Mouse (Mus musculus): ENCODE results near the gene Apbb1ip.

Gene Apbb1ip

DNA sequence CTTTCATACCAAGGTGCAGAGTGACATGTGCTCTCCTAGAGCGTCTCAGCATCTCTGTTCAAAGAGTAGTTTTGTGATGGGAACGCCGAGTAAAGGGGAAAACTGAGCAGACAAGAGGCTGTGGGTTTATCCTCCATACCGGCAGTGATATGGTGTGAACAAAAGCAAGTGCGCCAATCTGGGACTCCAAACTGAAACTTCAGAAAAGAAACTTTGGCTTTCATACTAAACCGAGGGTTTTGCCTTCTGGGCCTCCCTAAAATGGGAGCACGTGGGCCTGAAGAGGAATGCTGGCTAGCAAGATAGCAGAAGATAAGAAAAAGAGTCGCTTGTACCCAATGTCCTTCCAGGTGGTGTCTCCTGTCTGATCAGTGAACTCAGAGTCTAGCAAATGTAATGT is 1.3 kb downstream of the Apbb1ip start:
- in situ Hi-C loops (cut with MseI, MboI), result no loop called here

DNA sequence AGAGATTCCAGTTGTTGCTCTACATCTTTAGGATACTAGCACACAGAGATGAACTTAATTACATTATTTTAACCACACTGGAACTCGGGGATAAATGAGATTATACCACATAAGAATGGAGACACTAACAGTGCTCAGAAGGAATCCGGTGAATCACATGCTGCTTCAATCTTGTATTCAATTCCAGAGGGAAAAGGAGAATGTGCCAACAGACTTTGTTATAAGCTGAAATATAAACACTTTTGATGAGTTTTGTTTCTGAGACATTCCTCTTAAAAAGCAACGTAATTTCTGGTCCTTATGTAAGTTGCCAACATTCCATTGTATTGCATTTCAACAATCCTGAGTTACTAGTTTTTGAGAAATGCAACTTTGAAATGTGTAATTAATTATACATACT is 1.8 kb downstream of the Apbb1ip start:
- in situ Hi-C loops (cut with MseI, MboI), result no loop called here

DNA sequence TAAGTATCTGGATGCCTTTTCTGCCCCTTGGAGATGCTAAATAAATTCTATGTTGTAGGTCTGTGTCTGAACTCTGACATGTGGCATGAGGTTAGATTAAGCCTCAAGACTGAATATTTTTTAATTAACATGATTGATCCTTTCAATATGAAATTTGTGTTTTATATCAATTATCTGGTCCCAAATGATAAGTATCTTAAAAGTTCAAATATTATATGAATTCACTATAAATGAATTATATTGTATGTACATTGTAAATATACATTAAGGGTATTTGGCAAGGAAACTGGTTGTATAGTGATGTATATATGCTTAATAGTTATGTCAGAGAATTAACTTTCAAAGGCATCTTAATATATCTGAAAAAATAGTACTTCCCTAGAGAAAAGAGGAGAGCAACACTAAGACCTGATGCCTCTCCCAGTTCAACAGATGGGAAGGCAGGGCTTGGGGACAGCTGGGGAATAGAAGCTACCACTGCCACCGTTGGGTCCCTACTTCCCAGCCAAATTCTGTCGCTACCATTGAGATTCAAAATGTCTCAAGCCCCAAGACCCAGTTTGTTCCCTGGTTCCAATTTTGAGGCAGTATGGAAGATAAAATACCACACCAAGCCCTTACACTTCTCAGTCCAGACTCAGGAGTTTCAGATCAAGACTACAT is 2.8 kb downstream of the Apbb1ip start:
- in situ Hi-C loops (cut with MseI, MboI), result no loop called here

DNA sequence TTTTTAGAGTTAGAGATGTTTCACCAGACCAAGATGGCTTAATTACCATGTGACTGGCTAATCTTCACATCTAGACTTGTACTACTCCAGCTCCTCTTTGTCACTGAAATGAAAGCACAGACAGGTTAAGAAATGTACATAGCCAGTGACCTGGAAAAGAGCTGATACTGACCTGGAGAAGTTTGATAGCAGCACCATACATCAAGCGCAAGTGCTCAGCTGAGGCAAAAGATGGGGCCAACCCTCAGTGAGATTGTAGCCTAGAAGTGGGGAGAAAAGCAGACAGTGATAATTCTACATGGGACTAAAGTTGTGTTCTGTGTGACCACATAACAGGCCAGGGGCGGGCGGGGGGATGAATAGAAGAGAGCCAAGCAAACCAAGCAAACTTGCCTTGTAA is 3.9 kb downstream of the Apbb1ip start:
- in situ Hi-C loops (cut with MseI, MboI), result no loop called here

DNA sequence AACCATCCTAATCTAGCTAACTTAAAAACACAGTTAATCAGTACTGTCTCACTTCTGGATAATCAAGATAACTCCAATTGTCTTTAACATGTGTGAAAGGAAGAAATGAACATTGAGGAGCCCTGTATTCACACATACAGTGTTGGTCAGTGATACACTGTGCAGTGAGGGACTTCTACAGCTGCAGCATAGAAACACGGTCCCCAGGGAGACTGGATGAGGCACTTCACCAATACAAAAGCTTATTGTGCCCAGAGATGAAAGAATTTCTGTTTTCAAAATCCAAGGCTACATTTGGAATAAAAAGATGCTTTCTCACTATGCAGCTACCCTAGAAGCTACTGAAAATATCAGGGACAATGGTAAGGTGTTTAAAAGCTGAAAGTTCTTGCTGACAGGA is 7.0 kb downstream of the Apbb1ip start:
- in situ Hi-C loops (cut with MseI, MboI), result no loop called here

DNA sequence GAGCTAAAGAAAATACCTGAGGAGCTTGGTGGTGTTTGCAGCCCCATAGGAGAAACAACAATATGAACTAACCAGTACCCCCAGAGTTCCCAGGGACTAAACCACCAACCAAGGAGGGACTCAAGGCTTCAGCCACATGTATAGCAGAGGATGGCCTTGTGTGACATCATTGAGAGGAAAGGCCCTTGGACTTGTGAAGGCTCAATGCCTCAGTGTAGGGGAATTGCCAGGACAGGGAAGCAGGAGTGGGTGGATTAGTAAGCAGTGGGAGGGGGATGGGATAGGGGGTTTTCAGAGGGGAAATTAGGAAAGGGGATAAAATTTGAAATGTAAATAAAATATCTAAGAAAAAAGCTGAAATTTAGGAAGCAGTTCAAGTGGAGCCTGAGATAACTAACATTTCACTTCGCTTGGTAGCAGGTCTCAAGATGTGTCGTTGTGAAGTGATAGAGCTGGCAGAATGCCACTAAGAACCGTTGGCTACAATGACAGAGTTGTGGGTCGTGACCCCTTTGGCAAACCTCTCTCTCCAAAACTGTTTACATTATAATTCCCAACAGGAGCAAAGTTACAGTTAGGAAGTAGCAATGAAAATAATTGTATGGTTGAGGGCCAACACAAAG is 7.6 kb downstream of the Apbb1ip start:
- in situ Hi-C loops (cut with MseI, MboI), result no loop called here

DNA sequence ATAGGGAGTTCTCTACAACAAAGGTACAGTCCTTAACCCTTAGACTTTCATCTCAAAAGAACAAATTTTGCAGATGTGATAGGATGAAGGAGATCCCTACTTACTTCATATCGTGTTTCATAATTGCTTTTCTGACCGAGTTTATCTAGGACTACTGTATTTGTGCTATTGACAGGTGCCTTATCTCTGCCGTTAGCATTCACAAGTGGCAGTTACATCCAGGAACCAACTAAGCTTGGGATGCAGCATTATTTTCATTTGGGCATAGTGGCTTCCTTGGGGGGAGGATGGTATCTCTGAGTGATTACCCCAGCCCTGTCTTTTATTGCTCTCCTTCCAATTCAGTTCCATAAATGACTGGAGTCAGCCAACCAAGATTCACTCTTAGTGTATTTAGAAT is 8.2 kb downstream of the Apbb1ip start:
- in situ Hi-C loops (cut with MseI, MboI), result no loop called here

DNA sequence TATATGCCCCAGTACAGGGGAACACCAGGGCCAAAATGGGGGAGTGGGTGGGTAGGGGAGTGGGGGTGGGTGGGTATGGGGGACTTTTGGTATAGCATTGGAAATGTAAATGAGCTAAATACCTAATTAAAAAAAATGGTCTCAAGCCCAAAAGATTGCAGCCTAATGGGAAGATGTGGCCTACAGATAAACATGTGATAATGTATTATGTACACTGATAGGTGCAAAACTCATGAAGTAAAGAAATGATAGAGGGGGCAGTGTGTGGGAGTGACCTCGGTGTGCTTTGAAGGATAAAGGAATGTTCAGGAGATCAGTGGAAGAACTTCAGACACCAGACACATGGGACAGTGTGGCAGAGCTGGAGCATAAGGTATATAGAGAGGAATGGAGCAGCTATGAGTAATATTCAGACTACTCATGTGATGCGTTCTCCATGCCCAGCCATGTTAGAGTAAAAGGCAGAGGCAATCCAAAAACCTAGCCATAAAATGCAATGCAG is 9.3 kb downstream of the Apbb1ip start:
- in situ Hi-C loops (cut with MseI, MboI), result no loop called here

DNA sequence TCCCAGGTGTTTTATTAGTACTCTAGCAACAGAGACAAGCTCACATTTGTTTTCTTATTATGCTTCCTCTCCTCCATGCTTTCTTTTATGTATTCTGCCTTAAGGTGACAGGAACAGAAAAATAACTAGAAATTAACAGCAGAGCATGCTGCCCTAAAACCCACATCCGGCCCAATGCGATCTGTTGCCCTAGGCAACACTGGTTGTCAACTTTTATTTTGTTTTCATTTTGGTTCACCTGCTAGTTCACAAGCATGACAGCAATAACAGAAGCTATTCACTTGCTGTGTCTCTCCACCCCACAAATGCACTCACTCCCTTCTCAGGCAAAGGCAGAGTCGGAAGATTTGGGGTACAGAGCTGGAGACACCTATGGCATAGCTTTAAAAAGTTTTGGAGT is 10.3 kb downstream of the Apbb1ip start:
- in situ Hi-C loops (cut with MseI, MboI), result no loop called here

DNA sequence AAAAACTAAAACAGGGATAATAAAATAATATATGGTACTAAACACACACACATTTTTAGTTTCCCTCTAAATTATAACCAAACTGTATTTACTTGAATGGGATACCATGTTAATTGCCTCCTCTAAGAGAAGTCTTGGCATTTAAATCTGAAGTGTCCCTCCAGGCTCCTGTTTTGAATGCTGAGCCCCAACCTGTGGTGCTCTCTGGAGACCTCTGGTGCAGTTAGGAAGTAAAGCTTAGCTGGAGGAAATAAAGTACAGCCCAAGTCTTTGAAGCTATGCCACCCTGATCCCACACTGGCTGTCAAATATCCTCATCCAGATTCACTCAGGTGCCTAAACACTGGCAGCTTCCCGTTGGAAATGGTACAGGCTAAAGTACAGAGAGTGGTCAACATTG is 10.9 kb downstream of the Apbb1ip start:
- in situ Hi-C loops (cut with MseI, MboI), result no loop called here

DNA sequence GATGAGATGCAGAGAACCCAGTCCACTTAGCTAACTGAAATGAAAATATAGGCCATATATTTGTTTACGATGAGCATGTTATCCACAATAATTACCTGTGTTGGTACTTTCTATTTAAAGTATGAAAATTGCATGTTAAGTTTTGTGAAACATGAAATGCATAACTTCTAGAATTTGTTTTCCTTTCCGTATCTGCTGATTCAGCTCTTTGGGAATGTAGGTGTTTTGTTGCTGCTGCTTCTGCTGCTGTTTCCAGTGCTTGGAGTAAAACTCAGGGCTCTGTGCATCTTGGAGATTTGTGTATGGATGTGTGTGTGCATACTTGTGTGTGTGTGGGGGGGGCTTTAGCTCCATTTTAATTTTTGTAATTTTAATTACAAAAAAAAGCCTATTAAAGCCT is 14.8 kb downstream of the Apbb1ip start:
- in situ Hi-C loops (cut with MseI, MboI), result no loop called here

DNA sequence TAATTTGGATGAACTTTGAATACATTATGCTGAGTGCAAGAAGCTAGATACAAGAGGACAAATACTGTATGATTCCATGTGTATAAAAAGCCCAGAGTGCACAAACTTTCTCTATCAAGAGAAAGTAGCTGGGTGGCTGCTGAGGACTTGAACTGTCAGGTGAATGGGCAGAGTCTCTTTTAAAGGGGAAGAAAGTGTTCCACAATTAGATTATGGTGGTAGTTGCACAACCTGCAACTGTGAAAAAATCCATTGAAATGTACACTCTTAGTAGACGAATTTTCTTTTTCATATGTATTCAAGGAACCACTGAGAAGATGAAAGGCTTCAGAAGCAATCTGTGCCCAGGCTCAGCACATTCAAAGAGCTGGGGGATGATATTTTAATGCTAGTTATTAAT is 15.7 kb downstream of the Apbb1ip start:
- in situ Hi-C loops (cut with MseI, MboI), result no loop called here

DNA sequence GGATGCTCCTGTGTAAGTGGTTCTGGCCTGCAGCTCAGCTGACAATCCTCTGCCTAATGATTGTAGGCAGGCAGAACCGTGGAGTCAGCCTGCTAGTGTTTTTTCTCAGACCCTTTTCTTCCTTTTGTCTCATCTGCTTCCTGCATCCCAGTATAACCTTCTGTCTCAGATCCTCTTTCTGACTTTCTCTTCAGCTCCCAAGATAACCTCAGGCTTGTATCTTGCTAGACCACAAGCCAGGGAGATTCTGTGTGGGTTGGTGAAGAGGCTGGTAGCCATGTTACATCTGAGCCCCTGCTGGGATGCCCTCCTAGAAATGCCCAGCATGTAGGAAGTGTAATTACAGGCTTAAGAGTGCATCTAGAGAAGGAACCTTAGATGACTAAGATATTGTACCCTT is 16.5 kb downstream of the Apbb1ip start:
- in situ Hi-C loops (cut with MseI, MboI), result no loop called here

DNA sequence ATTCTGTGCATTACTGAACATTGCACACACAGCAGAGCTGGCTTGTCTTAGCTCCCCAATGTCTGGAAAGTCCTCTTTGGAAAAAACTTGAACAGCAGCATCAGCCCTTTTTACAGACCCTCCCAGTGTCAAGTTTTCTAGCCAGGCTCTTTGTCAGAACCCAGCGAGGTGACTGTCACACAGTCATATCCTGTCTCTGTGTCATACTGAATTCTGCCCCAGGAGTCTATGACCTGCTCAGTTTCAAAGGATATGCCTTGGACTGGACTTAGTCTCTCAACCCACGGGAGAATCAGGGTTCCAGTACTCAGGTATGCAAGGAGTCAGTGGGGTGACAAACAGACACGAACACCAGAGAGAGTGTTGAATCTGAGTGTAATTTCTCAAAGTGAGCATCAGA is 21.2 kb downstream of the Apbb1ip start:
- in situ Hi-C loops (cut with MseI, MboI), result no loop called here

DNA sequence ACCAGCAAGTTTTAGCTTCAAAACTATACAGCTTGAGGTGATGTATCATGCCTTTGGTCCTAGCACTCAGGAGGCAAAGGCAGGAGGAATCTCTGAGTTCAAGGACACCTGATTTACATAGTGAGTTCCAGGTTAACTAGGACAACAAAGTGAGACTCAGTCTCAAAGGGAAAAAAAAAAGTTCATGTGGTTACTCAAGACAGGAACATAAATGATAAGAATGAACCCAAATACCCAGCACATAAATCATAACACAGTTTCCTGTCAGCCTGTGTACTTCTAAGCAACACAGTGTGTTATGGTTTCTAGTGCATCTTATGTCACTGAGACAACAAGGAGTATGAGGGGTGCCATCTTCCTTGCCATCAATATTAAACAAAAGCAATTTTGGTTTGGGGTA is 22.6 kb downstream of the Apbb1ip start:
- in situ Hi-C loops (cut with MseI, MboI), result no loop called here

DNA sequence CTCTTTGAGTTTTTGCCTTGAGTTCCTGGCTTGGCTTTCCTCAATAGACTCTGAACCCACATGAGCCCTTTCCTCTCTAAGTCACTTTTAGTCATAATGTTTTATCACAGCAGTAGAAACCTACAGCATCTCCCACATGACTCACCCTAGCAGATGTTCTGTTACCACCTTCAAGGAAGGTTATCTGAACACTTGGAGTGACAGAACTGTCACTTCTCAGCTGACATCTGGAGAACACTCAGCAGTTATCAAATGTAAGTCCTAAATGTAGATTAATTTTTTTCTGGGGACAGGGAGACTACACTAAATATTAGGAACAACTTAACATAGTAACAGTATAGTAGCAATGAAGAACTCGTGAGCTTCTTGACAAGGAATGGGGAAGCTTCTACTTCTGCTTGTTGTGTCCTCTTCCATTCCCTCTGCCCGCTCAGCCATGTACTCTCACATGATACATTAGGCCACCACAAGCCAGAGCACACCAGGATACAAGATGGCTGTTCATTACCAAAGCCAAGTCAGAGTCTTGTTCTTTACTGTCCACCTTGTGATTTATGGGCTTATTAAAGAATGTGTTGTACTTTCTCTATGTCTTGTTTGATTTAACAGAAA is 25.6 kb downstream of the Apbb1ip start:
- in situ Hi-C loops (cut with MseI, MboI), result no loop called here

DNA sequence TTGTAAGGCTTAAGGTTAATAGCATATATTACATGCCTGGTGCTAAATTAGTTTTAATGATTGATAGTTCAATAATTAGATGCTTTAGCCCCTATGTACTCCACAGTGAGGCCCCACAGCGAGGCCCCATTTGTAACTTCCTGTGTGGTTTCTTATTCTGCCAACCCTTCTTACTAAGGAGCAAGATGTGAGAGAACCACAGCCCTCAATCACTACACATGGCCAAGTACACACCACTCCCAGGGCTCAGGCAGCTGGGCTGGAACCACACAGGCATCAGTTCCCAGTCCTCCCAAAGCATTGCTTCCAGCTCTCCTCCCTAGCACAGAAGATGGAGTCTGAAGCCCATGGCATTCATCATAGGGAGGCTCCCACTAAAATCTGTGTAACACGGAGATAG is 31.7 kb downstream of the Apbb1ip start:
- in situ Hi-C loops (cut with MseI, MboI), result no loop called here

DNA sequence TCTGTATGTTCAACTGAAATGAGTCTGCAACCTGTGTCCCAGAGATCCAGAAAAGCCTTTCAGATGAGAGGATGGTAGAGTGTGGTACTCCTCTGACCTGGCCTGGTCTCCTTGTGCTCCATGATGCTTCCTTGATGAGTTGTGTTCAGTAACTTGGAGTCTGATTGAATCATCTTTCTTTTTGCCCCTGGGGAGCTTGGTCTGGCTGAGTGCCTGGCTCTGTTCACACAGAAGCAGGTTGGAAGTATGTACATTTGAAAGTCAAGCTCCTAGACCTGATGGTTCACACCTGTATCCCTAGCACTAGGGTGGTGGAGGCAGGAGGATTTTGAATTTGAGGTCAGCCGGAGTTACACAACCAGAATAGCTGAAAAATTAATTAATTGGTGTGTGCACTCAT is 32.7 kb downstream of the Apbb1ip start:
- in situ Hi-C loops (cut with MseI, MboI), result no loop called here

DNA sequence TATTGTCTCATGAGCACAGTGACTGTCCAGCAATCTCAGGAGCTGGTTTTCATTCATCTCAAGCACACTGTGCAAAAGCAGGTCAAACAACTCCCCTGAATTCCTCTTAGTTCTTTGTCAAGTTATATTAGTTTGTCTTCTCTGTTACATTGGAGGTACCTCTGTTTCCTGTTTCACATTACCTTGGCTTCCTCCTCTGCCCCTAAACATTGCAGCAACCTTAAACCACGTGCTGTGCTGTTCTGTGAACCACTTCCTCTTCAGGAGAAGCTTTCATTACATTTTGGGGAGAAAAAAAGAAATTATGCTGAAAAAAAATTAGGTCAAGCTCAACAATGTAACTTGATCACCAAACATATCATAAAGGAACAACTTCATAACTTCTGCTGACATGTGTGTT is 33.4 kb downstream of the Apbb1ip start:
- in situ Hi-C loops (cut with MseI, MboI), result no loop called here

DNA sequence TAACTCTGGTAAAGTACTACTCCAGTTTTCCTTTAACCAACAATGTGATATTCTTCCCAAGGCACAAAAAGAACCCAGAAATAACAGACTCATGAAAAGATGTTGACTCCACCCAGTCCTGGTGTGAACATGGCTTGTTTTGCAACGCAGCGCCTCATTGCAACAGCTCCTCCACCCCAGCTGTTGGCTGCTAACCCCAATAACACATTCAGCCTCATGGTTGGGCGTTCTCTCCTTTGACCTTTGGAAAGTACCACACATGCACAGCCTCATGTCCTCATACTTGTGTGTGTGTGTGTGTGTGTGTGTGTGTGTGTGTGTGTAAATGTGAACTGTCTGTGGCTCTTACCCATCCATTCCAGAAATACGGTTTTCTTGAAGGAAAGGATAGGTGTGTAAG is 37.0 kb downstream of the Apbb1ip start:
- in situ Hi-C loops (cut with MseI, MboI), result no loop called here

DNA sequence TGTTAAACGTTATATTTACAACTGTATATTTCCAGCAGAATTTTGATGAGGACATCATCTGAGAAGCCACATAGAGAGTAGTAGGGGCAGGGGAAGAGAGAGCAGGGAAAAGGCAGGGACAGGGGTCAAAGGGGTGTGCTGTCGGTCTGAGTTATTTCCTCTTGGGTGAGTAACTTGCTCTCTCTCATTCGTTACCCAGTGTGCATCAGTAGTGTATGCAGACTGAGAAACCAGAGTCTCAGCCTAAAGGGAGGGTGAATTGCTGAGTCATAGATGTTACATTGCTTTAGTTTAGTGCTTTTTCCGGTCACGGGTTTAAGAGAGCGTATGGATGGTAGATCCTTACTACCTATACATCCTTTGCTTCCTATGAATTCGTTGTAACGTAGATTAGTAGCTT is 37.6 kb downstream of the Apbb1ip start:
- in situ Hi-C loops (cut with MseI, MboI), result no loop called here

DNA sequence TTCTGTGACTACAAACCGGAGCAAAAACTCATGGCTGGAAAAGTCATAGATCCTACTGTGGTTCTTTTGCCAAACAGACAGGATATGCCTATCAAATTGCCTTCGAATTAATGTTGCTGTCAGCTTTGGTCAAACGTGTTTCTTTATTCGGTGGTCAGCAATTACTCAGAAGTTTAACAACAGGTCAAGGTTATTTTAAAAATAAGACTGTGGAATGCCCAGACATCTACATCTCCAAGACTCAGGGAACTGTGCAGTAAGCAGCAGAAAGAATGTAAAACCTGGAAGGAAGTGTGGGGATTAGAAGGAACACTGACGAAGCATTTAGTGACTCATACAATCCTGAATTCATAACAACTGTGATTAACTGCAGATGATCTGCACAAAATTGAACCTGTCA is 40.0 kb downstream of the Apbb1ip start:
- in situ Hi-C loops (cut with MseI, MboI), result no loop called here

DNA sequence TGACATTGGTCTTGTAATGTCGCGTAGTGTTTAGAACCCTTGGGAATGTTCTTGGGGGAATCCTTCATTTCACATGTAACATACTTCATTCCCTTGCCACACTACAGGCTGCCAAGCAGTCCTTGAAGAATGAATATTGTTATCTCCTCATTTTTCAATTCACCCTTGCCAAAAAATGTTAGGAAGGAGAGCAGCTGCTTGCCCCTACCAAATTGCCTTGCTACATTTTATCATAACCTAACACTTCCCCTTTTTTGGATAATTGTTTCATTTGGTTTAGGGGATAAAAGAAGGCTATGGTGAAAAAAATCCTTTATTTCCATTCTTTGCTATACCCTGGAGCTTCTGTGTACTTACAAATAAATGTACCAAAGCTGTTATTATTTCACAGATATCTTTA is 41.8 kb downstream of the Apbb1ip start:
- in situ Hi-C loops (cut with MseI, MboI), result no loop called here
